Mouse (Mus musculus): ENCODE results near the gene Gls. TPM values are rescaled to one million over a fixed set of nuclear protein-coding genes. Genes with fewer than 3 reads are reported as not detected.

The Gls gene
- polyA plus RNA-seq, 1 experiment from 2014 or later = 21.5 TPM

Other genes starting within 250 kb of the Gls start
- gene Stat4, start 246.1 kb downstream of the Gls start, polyA plus RNA-seq (2016; fragmentation: Nextera tagmentation; extraction: Ambion mirVana) = 1.1 and 1.9 TPM in 2 replicates
- gene Stat1, start 113.8 kb downstream of the Gls start, polyA plus RNA-seq (2016; fragmentation: Nextera tagmentation; extraction: Ambion mirVana) = 10.9 and 11.5 TPM in 2 replicates

Measured in embryonic facial prominence, embryonic 10.5 days (tissue).